Mouse (Mus musculus) small intestine, adult 2 months (tissue): ENCODE measurements around the gene Rps25. TPM values are rescaled to one million over a fixed set of nuclear protein-coding genes. Genes with fewer than 3 reads are reported as not detected.

ENCODE experiments used
- H3K27ac ChIP-seq: fragments of 200-500 bp; 2 replicates; pipeline ENCODE4 v1.5.1; 2012; ENCODE audit warnings: low read depth, low read length, control low read depth, inconsistent platforms; ENCODE audit not compliant: insufficient read depth
- H3K27me3 ChIP-seq: fragments of 200-500 bp; 2 replicates; pipeline ENCODE4 v1.6.1; 2012; ENCODE audit warnings: mild to moderate bottlenecking, moderate library complexity, low read length, inconsistent platforms; ENCODE audit not compliant: control insufficient read depth, insufficient read depth
- H3K36me3 ChIP-seq: fragments of 200-500 bp; 2 replicates; pipeline ENCODE4 v1.6.1; 2012; ENCODE audit warnings: mild to moderate bottlenecking, low read length, control low read depth, inconsistent platforms; ENCODE audit not compliant: control insufficient read depth, insufficient read depth
- H3K4me1 ChIP-seq: fragments of 200-500 bp; 2 replicates; pipeline ENCODE4 v1.6.1; 2012; ENCODE audit warnings: low read length, inconsistent platforms, mixed read lengths; ENCODE audit not compliant: control insufficient read depth, insufficient read depth, insufficient read length
- H3K4me3 ChIP-seq: fragments of 200-500 bp; 2 replicates; pipeline ENCODE4 v1.5.1; 2012; ENCODE audit warnings: low read depth, mild to moderate bottlenecking, control low read depth, inconsistent platforms, low read length, moderate library complexity
- CTCF ChIP-seq: fragments of 200-500 bp; IDR thresholded peaks from 2 replicates; pipeline ENCODE4 v1.5.1; 2012; ENCODE audit warnings: low read depth, mild to moderate bottlenecking, control low read depth, inconsistent platforms, low read length, moderate library complexity, mixed read lengths; ENCODE audit not compliant: insufficient replicate concordance, insufficient read length; ENCODE audit errors: extremely low read depth
- POLR2A ChIP-seq: fragments of 200-500 bp; IDR thresholded peaks from 2 replicates; pipeline ENCODE4 v1.6.1; 2012; ENCODE audit warnings: low read depth, mild to moderate bottlenecking, control low read depth, inconsistent platforms, low read length, moderate library complexity
- WGBS: fragments of 180-500 bp; shearing (Covaris S2); methylation state at CpG from one replicate; pipeline ENCODE4 v1.1.7; 2018; 5-methylcytosine and 5-hydroxymethylcytosine counted together
- polyA plus RNA-seq: library from polyadenylated mRNA; depleted of rRNA; stranded (reverse); fragments of >200 nt; gene quantifications from 2 replicates; pipeline ENCODE4 v1.2.3, GENCODE M21; 2012

The Rps25 gene
- polyA plus RNA-seq, 1 experiment: 48.3 TPM

GRCm38 (mm10) chr9:44396684-44397411 is 10.1 kb upstream of the Rps25 start, which contains the start of gene Slc37a4:
Slc37a4 (plus strand) TSS chr9:44396852.
- H3K27ac ChIP-seq: peak within 1 kb of the TSS; percentile 99

GRCm38 (mm10) chr9:44398087-44398486 is 8.9 kb upstream of the Rps25 start:
- peak overlapping the region; percentile 99 for H3K27ac ChIP-seq
- peaks cover 32% of the 10 kb centered on the region for H3K4me1 ChIP-seq
- TF ChIP-seq POLR2A (no peak; the same call in 1 of the 2 replicates), CTCF (no peak)
- peak overlapping the region; percentile 68 for H3K4me3 ChIP-seq
- no peaks in the 10 kb centered on the region for H3K27me3 ChIP-seq
- peaks cover 35% of the 10 kb centered on the region for H3K36me3 ChIP-seq
- 19% methylated on average over 4 of the region's 4 CpGs for WGBS

More at GRCm38 (mm10) chr9:44396684-44397411, 10.1 kb upstream of the Rps25 start, which contains the start of gene Slc37a4:
- no peaks in the 10 kb centered on the region for H3K27me3 ChIP-seq
- under 1% methylated on average over 43 of the region's 43 CpGs for WGBS
- peaks cover 27% of the 10 kb centered on the region for H3K4me1 ChIP-seq
- no peak for TF ChIP-seq CTCF
- TF ChIP-seq POLR2A: peak; percentile 94
- peak within 1 kb of the TSS; percentile 85 for H3K4me3 ChIP-seq
- H3K36me3 ChIP-seq: peaks cover 27% of the 10 kb centered on the region

DNA sequence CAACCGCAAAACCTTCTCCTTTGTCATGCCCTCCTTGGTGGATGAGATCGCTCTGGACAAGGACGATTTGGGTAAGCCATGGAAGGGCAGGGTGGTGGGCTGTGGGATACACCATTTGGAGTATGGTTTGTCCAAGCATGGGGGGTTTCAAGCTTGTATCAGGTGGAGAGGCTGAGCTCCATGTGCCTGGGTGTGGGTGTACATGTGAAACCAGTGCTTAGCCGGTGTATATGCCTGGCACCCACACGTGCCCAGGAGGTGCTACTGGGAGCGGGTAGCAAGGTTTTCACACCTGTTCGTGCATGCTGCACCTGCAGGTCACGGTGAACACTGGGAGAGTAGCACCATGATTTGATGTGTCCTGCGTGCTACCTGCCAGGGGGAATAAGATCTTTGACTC is 8.4 kb upstream of the Rps25 start:
- H3K4me3 ChIP-seq: peak overlapping the region; percentile 68
- WGBS: 26% methylated on average over 9 of the region's 9 CpGs
- TF ChIP-seq CTCF (no peak), POLR2A (no peak)
- no peaks in the 10 kb centered on the region for H3K27me3 ChIP-seq
- peaks cover 32% of the 10 kb centered on the region for H3K4me1 ChIP-seq
- H3K36me3 ChIP-seq: peaks cover 39% of the 10 kb centered on the region
- H3K27ac ChIP-seq: peak overlapping the region; percentile 99

DNA sequence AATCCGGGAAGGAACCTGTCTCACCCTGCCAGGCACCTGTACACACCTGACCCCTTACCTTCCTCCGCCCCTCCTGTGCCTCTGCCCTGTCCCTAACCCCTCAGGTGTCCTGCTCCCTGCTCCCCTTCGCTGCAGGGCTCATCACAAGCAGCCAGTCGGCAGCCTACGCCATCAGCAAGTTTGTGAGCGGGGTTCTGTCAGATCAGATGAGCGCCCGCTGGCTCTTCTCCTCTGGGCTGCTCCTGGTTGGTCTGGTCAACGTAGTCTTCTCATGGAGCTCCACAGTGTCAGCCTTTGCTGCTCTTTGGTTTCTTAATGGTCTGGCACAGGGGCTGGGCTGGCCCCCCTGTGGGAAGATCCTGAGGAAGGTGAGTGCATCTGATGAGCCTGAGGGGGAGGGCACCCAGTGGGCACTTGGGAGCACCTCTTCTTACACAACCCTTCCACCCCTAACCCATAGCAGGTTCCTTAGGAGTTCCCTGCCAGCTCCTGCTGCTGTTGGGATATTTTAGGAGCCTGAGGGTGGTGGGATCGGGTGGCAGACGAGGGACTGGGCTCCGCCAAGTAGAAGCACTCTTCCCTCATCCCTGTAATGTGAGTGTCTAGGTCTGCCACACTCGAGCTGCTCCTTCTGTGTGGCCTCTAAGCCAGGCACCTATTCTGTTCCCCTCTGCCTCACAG is 7.7 kb upstream of the Rps25 start:
- Histone ChIP-seq H3K4me1 (peaks cover 32% of the 10 kb centered on the region), H3K4me3 (peak overlapping the region; percentile 68), H3K27ac (no peak overlapping the region), H3K27me3 (no peaks in the 10 kb centered on the region), H3K36me3 (peaks cover 46% of the 10 kb centered on the region)
- 81% methylated on average over 13 of the region's 13 CpGs for WGBS
- TF ChIP-seq POLR2A: no peak
- TF ChIP-seq CTCF: no peak

GRCm38 (mm10) chr9:44399795-44400114 is 7.2 kb upstream of the Rps25 start:
- peaks cover 50% of the 10 kb centered on the region for H3K36me3 ChIP-seq
- TF ChIP-seq POLR2A: no peak
- TF ChIP-seq CTCF: no peak

GRCm38 (mm10) chr9:44401081-44401480 is 5.9 kb upstream of the Rps25 start:
- Histone ChIP-seq H3K36me3 (peaks cover 50% of the 10 kb centered on the region), H3K27me3 (no peaks in the 10 kb centered on the region), H3K4me1 (peaks cover 29% of the 10 kb centered on the region), H3K4me3 (0 out of 2 replicates have a peak overlapping the region, but pooled peaks have one; percentile 5), H3K27ac (peak overlapping the region; percentile 73)
- TF ChIP-seq CTCF: no peak
- TF ChIP-seq POLR2A: no peak
- 33% methylated on average over 4 of the region's 4 CpGs for WGBS

More at GRCm38 (mm10) chr9:44399795-44400114, 7.2 kb upstream of the Rps25 start:
- Histone ChIP-seq H3K4me3 (peak overlapping the region; percentile 68), H3K27me3 (no peaks in the 10 kb centered on the region), H3K4me1 (peaks cover 32% of the 10 kb centered on the region), H3K27ac (no peak overlapping the region)
- 89% methylated on average over 6 of the region's 6 CpGs for WGBS

DNA sequence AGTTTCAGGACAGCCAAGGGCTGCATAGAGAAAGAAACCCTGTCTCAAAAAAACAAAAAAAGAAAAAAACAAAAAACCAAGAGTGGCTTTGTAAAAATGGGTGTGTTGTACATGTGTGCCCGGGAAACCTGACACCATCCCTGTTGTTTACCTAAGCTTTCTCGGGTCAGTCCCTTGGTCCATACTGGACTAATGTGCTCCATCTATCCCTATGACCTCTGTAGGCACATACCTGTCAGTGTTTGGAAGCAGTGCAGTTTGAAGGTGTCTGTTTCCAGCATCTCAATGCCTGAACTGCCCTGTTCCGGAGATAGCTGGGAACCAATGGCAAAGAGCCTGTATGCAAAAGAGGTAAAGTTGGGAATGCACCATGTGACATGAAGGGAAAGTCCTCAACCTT is 1.9 kb upstream of the Rps25 start:
- peaks cover 19% of the 10 kb centered on the region; the same call in 1 of the 2 replicates for H3K4me1 ChIP-seq
- TF ChIP-seq CTCF (no peak), POLR2A (no peak)
- no peaks in the 10 kb centered on the region for H3K27me3 ChIP-seq
- no peak overlapping the region for H3K4me3 ChIP-seq
- peaks cover 56% of the 10 kb centered on the region for H3K36me3 ChIP-seq
- H3K27ac ChIP-seq: no peak overlapping the region
- WGBS: 57% methylated on average over 3 of the region's 3 CpGs
